ENCODE assay signal across 8 mouse cellular contexts in genomic region chr11:98863028-98863750, GRCm38 (mm10). TPM values are rescaled to one million over a fixed set of nuclear protein-coding genes. Genes with fewer than 3 reads are reported as not detected.
DNase-seq lines count a peak whose midpoint lies in the region; ATAC-seq lines count a peak whose summit lies in the region.

Gene Wipf2, plus strand, starts transcription at chr11:98863638.

- H3K9ac ChIP-seq in hindbrain, embryonic 11.5 days (ENCODE audit: low read depth, low read length) = peak within 1 kb of the TSS; percentile 66

- H3K4me1 ChIP-seq in hindbrain, embryonic 11.5 days (replicated peaks; ENCODE audit: control insufficient read depth, insufficient read depth, low read length) = peaks cover 4% of the 10 kb centered on the region; the same call in 1 of the 2 replicates

- peak within 1 kb of the TSS; percentile 83 for H3K27ac ChIP-seq in hindbrain, embryonic 11.5 days (ENCODE audit: low read depth, low read length)

- WGBS in hindbrain, embryonic 11.5 days = 7% methylated on average over 36 of the region's 41 CpGs

- peak; percentile 80 for DNase-seq in MEL-GATA-1-ER (ENCODE audit: extremely low read depth, low read depth)
- peak; percentile 94 for DNase-seq in cerebellum, adult 8-10 months
- DNase-seq in hindbrain, embryonic 11.5 days (ENCODE audit: low spot score) = peak; percentile 98
- DNase-seq in layer of hippocampus, postnatal 10 days (ENCODE audit: low spot score in 2 of 2) = peak; percentile 96 to 97
- peak; percentile 98 for DNase-seq in lung, postnatal 10 days
- peak; percentile 96 for DNase-seq in ovary, postnatal 36 days (ENCODE audit: low spot score)
- DNase-seq in thymus, postnatal 25 days = peak; percentile 97

- peak within 1 kb of the TSS; percentile 65 for H3K4me2 ChIP-seq in hindbrain, embryonic 11.5 days (replicated peaks; ENCODE audit: low read depth, low read length)

- ATAC-seq in frontal cortex, adult (ENCODE audit: low TSS enrichment) = peak; percentile 87
- ATAC-seq in hindbrain, embryonic 11.5 days (ENCODE audit: low FRiP score) = peak; percentile 86

- no peaks in the 10 kb centered on the region for H3K9me3 ChIP-seq in hindbrain, embryonic 11.5 days (ENCODE audit: control insufficient read depth, low read length)

- no peaks in the 10 kb centered on the region for H3K36me3 ChIP-seq in hindbrain, embryonic 11.5 days (ENCODE audit: control insufficient read depth, insufficient read depth, low read length)

- H3K4me3 ChIP-seq in hindbrain, embryonic 11.5 days (ENCODE audit: low read depth, low read length) = peak within 1 kb of the TSS; percentile 68

- no peaks in the 10 kb centered on the region for H3K27me3 ChIP-seq in hindbrain, embryonic 11.5 days (ENCODE audit: control insufficient read depth, insufficient read depth, low read length)

RNA-seq across cellular contexts. Expression of gene Wipf2, which starts in this region (rescaled TPM):
- polyA plus RNA-seq in hindbrain, embryonic 11.5 days (2014; fragmentation: Nextera tagmentation; extraction: Ambion mirVana) = 5.1 and 5.4 TPM in 2 replicates
- total RNA-seq in layer of hippocampus, postnatal 10 days (2021) = 10 to 100 TPM; 29.7 to 30.9 TPM

Comparison
In these comparisons a context has a peak if more than half of its experiments do, and no peak if none do; other contexts are left out.
1. Peak in every context shown above with its lines: DNase-seq, ATAC-seq, H3K4me3 ChIP-seq and H3K27ac ChIP-seq.